Comparison of ENCODE assay signal across 14 mouse cellular contexts in genomic region chr2:154187468-154187867, GRCm38 (mm10). TPM values are rescaled to one million over a fixed set of nuclear protein-coding genes. Genes with fewer than 3 reads are reported as not detected.
DNase-seq lines count a peak whose midpoint lies in the region; ATAC-seq and TF ChIP-seq lines count a peak whose summit lies in the region.
"Had no signal": no experiment of that assay in that cellular context is flagged by ENCODE, and none has a peak within 500 bp of the region (broad histone marks: within the 10 kb centered on the region; RNA-seq: fewer than 3 reads in every experiment).

No protein-coding gene starts in this region.

- TF ChIP-seq CTCF in midbrain, postnatal 0 days (IDR thresholded peaks at IDR 0.05), result peak; percentile 47

- no peak overlapping the region for H3K9ac ChIP-seq in hindbrain, embryonic 11.5 days (ENCODE audit: low read depth, low read length)
- no peak overlapping the region for H3K9ac ChIP-seq in hindbrain, embryonic 16.5 days (ENCODE audit: low read depth, low read length)
- no peak overlapping the region for H3K9ac ChIP-seq in midbrain, postnatal 0 days (replicated peaks; ENCODE audit: low read length, poor library complexity, severe bottlenecking)
- H3K9ac ChIP-seq: heart, embryonic 15.5 days; kidney, embryonic 15.5 days had no signal

- H3K4me3 ChIP-seq in hindbrain, embryonic 11.5 days (ENCODE audit: low read depth, low read length), result no peak overlapping the region
- no peak overlapping the region for H3K4me3 ChIP-seq in hindbrain, embryonic 16.5 days (ENCODE audit: low read length)
- H3K4me3 ChIP-seq in midbrain, postnatal 0 days (ENCODE audit: low read depth, low read length), result no peak overlapping the region
- no peak overlapping the region for H3K4me3 ChIP-seq in midbrain, embryonic 10.5 days
- H3K4me3 ChIP-seq: heart, embryonic 15.5 days; kidney, embryonic 15.5 days had no signal

- no peaks in the 10 kb centered on the region for H3K4me1 ChIP-seq in hindbrain, embryonic 11.5 days (replicated peaks; ENCODE audit: control insufficient read depth, insufficient read depth, low read length)
- H3K4me1 ChIP-seq in hindbrain, embryonic 16.5 days (ENCODE audit: control insufficient read depth, insufficient read depth, low read depth, low read length), result no peaks in the 10 kb centered on the region
- H3K4me1 ChIP-seq in midbrain, postnatal 0 days (ENCODE audit: insufficient read depth, low read length), result no peaks in the 10 kb centered on the region
- peaks cover 4% of the 10 kb centered on the region; the same call in 1 of the 2 replicates for H3K4me1 ChIP-seq in midbrain, embryonic 10.5 days
- H3K4me1 ChIP-seq: kidney, embryonic 15.5 days had no signal

- no peaks in the 10 kb centered on the region for H3K27me3 ChIP-seq in hindbrain, embryonic 11.5 days (ENCODE audit: control insufficient read depth, insufficient read depth, low read length)
- H3K27me3 ChIP-seq in hindbrain, embryonic 16.5 days (replicated peaks; ENCODE audit: control insufficient read depth, insufficient read depth, low read length), result no peaks in the 10 kb centered on the region
- H3K27me3 ChIP-seq in midbrain, postnatal 0 days (ENCODE audit: insufficient read depth, low read length), result no peaks in the 10 kb centered on the region
- H3K27me3 ChIP-seq in midbrain, embryonic 10.5 days (ENCODE audit: low read depth, poor library complexity, severe bottlenecking), result no peaks in the 10 kb centered on the region
- H3K27me3 ChIP-seq: heart, embryonic 15.5 days; kidney, embryonic 15.5 days had no signal

- no peaks in the 10 kb centered on the region for H3K9me3 ChIP-seq in hindbrain, embryonic 11.5 days (ENCODE audit: control insufficient read depth, low read length)
- H3K9me3 ChIP-seq in hindbrain, embryonic 16.5 days (ENCODE audit: control insufficient read depth, low read length), result no peaks in the 10 kb centered on the region
- H3K9me3 ChIP-seq in midbrain, postnatal 0 days (ENCODE audit: low read length), result no peaks in the 10 kb centered on the region
- no peaks in the 10 kb centered on the region for H3K9me3 ChIP-seq in midbrain, embryonic 10.5 days (replicated peaks)
- H3K9me3 ChIP-seq: heart, embryonic 15.5 days; kidney, embryonic 15.5 days had no signal

- ATAC-seq in hindbrain, embryonic 11.5 days (ENCODE audit: low FRiP score), result no peak
- ATAC-seq in hindbrain, embryonic 16.5 days, result no peak
- ATAC-seq in midbrain, postnatal 0 days (ENCODE audit: low FRiP score), result no peak
- ATAC-seq: Patski had no signal

- H3K4me2 ChIP-seq in hindbrain, embryonic 11.5 days (replicated peaks; ENCODE audit: low read depth, low read length), result no peak overlapping the region
- no peak overlapping the region for H3K4me2 ChIP-seq in hindbrain, embryonic 16.5 days (ENCODE audit: low read length)
- no peak overlapping the region for H3K4me2 ChIP-seq in midbrain, postnatal 0 days (ENCODE audit: low read depth, low read length, poor library complexity, severe bottlenecking)
- H3K4me2 ChIP-seq: heart, embryonic 15.5 days; kidney, embryonic 15.5 days had no signal

- no peak overlapping the region for H3K27ac ChIP-seq in hindbrain, embryonic 11.5 days (ENCODE audit: low read depth, low read length)
- no peak overlapping the region for H3K27ac ChIP-seq in hindbrain, embryonic 16.5 days (ENCODE audit: low read depth, low read length)
- no peak overlapping the region for H3K27ac ChIP-seq in midbrain, postnatal 0 days (ENCODE audit: low read depth, low read length)
- no peak overlapping the region for H3K27ac ChIP-seq in midbrain, embryonic 10.5 days (replicated peaks)
- H3K27ac ChIP-seq: heart, embryonic 15.5 days; kidney, embryonic 15.5 days had no signal

- 42% methylated on average over 5 of the region's 5 CpGs for WGBS in hindbrain, embryonic 11.5 days
- WGBS in hindbrain, embryonic 16.5 days, result 53% methylated on average over 5 of the region's 5 CpGs
- 45% methylated on average over 5 of the region's 5 CpGs for WGBS in midbrain, postnatal 0 days
- 44% methylated on average over 5 of the region's 5 CpGs for WGBS in midbrain, embryonic 10.5 days

- no peaks in the 10 kb centered on the region for H3K36me3 ChIP-seq in hindbrain, embryonic 11.5 days (ENCODE audit: control insufficient read depth, insufficient read depth, low read length)
- no peaks in the 10 kb centered on the region for H3K36me3 ChIP-seq in hindbrain, embryonic 16.5 days (ENCODE audit: control insufficient read depth, insufficient read depth, low read length)
- H3K36me3 ChIP-seq in midbrain, postnatal 0 days (ENCODE audit: insufficient read depth, low read length), result no peaks in the 10 kb centered on the region
- H3K36me3 ChIP-seq in midbrain, embryonic 10.5 days, result no peaks in the 10 kb centered on the region
- H3K36me3 ChIP-seq: heart, embryonic 15.5 days; kidney, embryonic 15.5 days had no signal

- DNase-seq in hindbrain, embryonic 11.5 days (ENCODE audit: low spot score), result peak; percentile 24
- DNase-seq in midbrain, postnatal 0 days (ENCODE audit: low spot score), result peak; percentile 7
- DNase-seq in midbrain, embryonic 10.5 days (ENCODE audit: low spot score), result no peak
- DNase-seq in adipocyte (ENCODE audit: low spot score), result peak; percentile 10
- peak; percentile 49 for DNase-seq in retina, postnatal 1 day
- DNase-seq in cerebellum, postnatal 4 days (ENCODE audit: low spot score in 2 of 2), result no peak
- no peak for DNase-seq in gastrocnemius, adult 18-20 months (ENCODE audit: low spot score)
- DNase-seq: thymus, postnatal 36 days had no signal

RNA-seq across cellular contexts. Expression of gene Bpifb1, which starts 3.1 kb away (rescaled TPM):
- polyA plus RNA-seq in hindbrain, embryonic 11.5 days (2014; fragmentation: Nextera tagmentation; extraction: Ambion mirVana), result not detected in 2 replicates
- polyA plus RNA-seq in hindbrain, embryonic 16.5 days (2015; fragmentation: Nextera tagmentation; extraction: Ambion mirVana), result 0.25 and 0.34 TPM in 2 replicates
- 0.27 and 0.47 TPM in 2 replicates for total RNA-seq in midbrain, postnatal 0 days (2014; rRNA removed)
- 0.72 and 0.83 TPM in 2 replicates for polyA plus RNA-seq in midbrain, postnatal 0 days (2015; fragmentation: Nextera tagmentation; extraction: Ambion mirVana)
- not detected in 2 replicates for polyA plus RNA-seq in midbrain, embryonic 10.5 days (2016; fragmentation: Nextera tagmentation; extraction: Ambion mirVana)
- total RNA-seq in gastrocnemius, adult 18-20 months (2021), result not detected

RNA-seq across cellular contexts. Expression of gene Bpifa5, which starts 25.1 kb away (rescaled TPM):
- polyA plus RNA-seq in hindbrain, embryonic 11.5 days (2014; fragmentation: Nextera tagmentation; extraction: Ambion mirVana), result not detected in 2 replicates
- polyA plus RNA-seq in hindbrain, embryonic 16.5 days (2015; fragmentation: Nextera tagmentation; extraction: Ambion mirVana), result not detected in 2 replicates
- total RNA-seq in midbrain, postnatal 0 days (2014; rRNA removed), result not detected in 2 replicates
- not detected in 2 replicates for polyA plus RNA-seq in midbrain, postnatal 0 days (2015; fragmentation: Nextera tagmentation; extraction: Ambion mirVana)
- not detected in 2 replicates for polyA plus RNA-seq in midbrain, embryonic 10.5 days (2016; fragmentation: Nextera tagmentation; extraction: Ambion mirVana)
- total RNA-seq in gastrocnemius, adult 18-20 months (2021), result not detected
- total RNA-seq: left cerebral cortex, postnatal 10 days had no signal
- polyA plus RNA-seq: heart, embryonic 15.5 days; kidney, embryonic 15.5 days; lung, embryonic 16.5 days; Patski had no signal

RNA-seq across cellular contexts. Expression of gene Bpifb5, which starts 36.1 kb away (rescaled TPM):
- polyA plus RNA-seq in hindbrain, embryonic 11.5 days (2014; fragmentation: Nextera tagmentation; extraction: Ambion mirVana), result 0.50 TPM in 1 of 2 replicates, not detected in the other
- 0.37 and 0.43 TPM in 2 replicates for polyA plus RNA-seq in hindbrain, embryonic 16.5 days (2015; fragmentation: Nextera tagmentation; extraction: Ambion mirVana)
- total RNA-seq in midbrain, postnatal 0 days (2014; rRNA removed), result 0.44 and 0.52 TPM in 2 replicates
- polyA plus RNA-seq in midbrain, postnatal 0 days (2015; fragmentation: Nextera tagmentation; extraction: Ambion mirVana), result 0.27 TPM in 1 of 2 replicates, not detected in the other
- polyA plus RNA-seq in midbrain, embryonic 10.5 days (2016; fragmentation: Nextera tagmentation; extraction: Ambion mirVana), result 0.19 and 0.25 TPM in 2 replicates
- not detected for total RNA-seq in gastrocnemius, adult 18-20 months (2021)

RNA-seq across cellular contexts. Expression of gene Bpifa1, which starts 44.8 kb away (rescaled TPM):
- polyA plus RNA-seq in hindbrain, embryonic 11.5 days (2014; fragmentation: Nextera tagmentation; extraction: Ambion mirVana), result not detected in 2 replicates
- 0.31 TPM in 1 of 2 replicates, not detected in the other for polyA plus RNA-seq in hindbrain, embryonic 16.5 days (2015; fragmentation: Nextera tagmentation; extraction: Ambion mirVana)
- 1.1 TPM in 1 of 2 replicates, not detected in the other for total RNA-seq in midbrain, postnatal 0 days (2014; rRNA removed)
- polyA plus RNA-seq in midbrain, postnatal 0 days (2015; fragmentation: Nextera tagmentation; extraction: Ambion mirVana), result 0.20 and 0.42 TPM in 2 replicates
- not detected in 2 replicates for polyA plus RNA-seq in midbrain, embryonic 10.5 days (2016; fragmentation: Nextera tagmentation; extraction: Ambion mirVana)
- total RNA-seq in gastrocnemius, adult 18-20 months (2021), result not detected
- total RNA-seq: left cerebral cortex, postnatal 10 days had no signal
- polyA plus RNA-seq: kidney, embryonic 15.5 days; Patski had no signal

RNA-seq across cellular contexts. Expression of gene Bpifa3, which starts 57.3 kb away (rescaled TPM):
- polyA plus RNA-seq in hindbrain, embryonic 11.5 days (2014; fragmentation: Nextera tagmentation; extraction: Ambion mirVana), result not detected in 2 replicates
- not detected in 2 replicates for polyA plus RNA-seq in hindbrain, embryonic 16.5 days (2015; fragmentation: Nextera tagmentation; extraction: Ambion mirVana)
- total RNA-seq in midbrain, postnatal 0 days (2014; rRNA removed), result not detected in 2 replicates
- not detected in 2 replicates for polyA plus RNA-seq in midbrain, postnatal 0 days (2015; fragmentation: Nextera tagmentation; extraction: Ambion mirVana)
- not detected in 2 replicates for polyA plus RNA-seq in midbrain, embryonic 10.5 days (2016; fragmentation: Nextera tagmentation; extraction: Ambion mirVana)
- total RNA-seq in gastrocnemius, adult 18-20 months (2021), result not detected
- total RNA-seq: left cerebral cortex, postnatal 10 days had no signal
- polyA plus RNA-seq: heart, embryonic 15.5 days; kidney, embryonic 15.5 days; lung, embryonic 16.5 days; Patski had no signal

Comparison
In these comparisons a context has a peak if more than half of its experiments do, and no peak if none do; other contexts are left out.
1. DNase-seq: peak in hindbrain, embryonic 11.5 days (single experiment), midbrain, postnatal 0 days (single experiment), adipocyte (single experiment) and retina, postnatal 1 day (single experiment); none in midbrain, embryonic 10.5 days (single experiment), cerebellum, postnatal 4 days (0 of 2) and gastrocnemius, adult 18-20 months (single experiment).